Mouse (Mus musculus) urinary bladder, postnatal 25 days (tissue): ENCODE measurements around the gene Fam49a.

ENCODE experiments used
- DNase-seq: peaks from one replicate; pipeline ENCODE4 v3.0.0; 2022; ENCODE audit warnings: low spot score

The Fam49a gene

DNA sequence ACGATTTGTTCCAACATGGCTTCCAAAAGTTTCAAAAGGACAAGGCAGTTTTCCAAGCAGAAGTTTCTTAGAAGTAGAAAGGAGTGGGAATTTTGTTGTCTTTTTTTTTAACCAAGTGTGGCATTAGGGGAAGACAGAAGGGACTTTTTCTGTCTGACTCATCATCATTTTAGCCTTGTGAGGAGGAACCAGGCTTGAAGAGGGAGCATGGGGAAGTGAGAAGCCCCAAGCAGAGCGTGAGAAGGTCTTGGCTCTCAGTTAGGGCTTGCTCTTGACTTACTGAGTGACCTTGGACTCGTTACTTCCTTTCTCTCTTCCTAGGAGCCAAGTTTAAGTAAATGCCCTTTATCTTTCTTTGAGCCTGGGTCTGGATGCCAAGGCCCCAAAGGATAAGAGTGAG, 8.6 kb downstream of the Fam49a start:
- no peak for DNase-seq

DNA sequence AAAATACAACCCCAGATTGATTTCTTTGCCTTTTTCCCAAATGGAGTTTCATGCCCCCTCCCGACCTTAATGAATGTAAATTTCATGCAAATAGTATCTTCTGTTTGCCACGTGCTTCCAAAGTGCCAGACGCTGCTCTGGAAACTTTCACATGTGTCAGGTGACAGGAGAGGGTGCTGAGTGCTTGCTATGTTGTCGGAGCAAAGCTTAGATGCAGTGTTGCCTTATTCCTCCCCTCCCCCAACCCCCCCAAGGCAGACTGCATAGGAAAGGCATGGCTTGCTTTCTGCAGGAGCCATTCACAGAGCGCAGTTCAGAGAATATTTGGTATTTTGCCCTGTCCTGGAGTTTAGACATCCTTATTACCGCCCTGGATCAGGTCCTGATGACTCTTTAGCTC, 12.2 kb downstream of the Fam49a start:
- no peak for DNase-seq

DNA sequence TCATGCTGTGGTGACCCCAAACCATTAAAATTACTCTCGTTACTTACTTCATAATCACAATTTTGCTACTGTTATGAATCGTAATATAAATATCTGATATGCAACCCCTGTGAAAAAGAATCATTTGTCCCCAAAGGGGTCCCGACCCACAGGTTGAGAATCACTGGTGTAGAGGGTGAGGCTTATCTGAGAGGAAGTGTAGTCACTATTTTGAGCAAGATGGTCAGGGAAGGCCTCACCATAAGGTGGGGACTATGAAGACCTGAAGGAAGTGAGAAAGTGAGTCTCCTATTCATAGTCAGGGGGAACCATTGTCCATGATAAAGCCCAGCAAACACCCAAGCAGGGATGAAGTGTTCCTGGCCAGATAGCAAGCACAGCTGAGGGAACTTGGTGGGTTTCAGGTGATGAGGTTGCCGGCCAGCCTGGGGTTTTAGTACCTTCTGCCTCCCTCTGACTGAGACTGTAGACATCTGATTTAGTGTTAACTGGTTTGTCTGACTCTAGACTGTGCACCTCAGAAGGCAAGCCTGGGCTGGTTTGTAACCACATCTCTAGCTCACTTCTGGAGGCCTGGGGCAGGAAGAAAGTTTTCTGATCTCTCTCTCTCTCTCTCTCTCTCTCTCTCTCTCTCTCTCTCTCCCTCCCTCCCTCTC, 13.3 kb downstream of the Fam49a start:
- DNase-seq = no peak

DNA sequence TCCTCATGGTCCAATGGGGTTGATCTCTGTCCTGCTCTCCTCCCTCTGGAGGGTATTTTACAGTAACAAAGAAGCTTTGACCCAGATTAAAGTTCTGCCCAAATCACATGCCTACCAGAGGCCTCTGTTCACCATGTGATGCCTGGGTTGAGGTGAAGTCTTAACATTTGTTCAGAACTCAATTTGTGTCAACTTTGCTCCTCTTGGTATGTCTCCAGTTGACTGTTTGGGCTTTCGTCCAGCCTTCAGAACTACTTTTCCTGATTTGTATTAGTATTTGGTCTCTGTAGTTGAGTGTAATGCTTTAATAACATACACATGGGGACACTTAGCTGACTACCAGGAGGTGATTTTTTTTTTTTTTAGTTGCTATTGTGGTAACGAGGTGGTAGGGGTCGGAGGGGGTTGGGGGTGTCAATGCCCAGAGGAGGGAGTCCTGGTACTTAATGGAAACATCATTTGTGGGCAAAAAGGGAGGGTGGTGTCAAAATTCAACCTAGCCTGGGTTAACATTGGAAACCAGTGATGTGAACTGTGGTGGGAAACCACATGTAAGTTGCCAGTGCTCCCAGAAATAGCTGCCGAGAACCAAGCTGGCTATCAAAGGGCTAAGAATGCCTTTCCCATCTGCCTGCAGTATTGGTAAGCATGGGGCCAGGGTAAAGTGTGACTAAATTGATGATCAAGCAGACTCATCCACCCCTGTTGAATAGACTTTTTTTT, 16.0 kb downstream of the Fam49a start:
- no peak for DNase-seq

DNA sequence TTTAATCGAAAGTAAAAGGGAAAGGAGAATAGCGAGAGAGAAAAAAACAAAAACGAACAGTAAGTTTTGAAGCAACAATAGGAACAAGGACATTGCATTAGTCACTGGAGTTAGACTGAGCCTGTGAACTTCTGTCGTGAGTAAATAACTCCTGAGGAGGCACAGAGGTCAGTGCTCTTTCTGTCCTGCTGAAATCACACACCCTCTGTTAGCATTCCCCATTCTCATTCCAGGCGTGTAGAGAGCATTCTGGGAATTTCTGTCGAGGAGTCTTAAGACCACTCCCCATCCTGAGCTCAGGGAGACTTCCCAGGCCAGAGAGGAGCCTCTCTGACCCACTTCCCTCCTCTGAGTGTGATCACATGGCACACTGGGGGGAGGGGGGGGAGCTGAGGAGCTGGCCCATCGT, 16.5 kb downstream of the Fam49a start:
- no peak for DNase-seq

DNA sequence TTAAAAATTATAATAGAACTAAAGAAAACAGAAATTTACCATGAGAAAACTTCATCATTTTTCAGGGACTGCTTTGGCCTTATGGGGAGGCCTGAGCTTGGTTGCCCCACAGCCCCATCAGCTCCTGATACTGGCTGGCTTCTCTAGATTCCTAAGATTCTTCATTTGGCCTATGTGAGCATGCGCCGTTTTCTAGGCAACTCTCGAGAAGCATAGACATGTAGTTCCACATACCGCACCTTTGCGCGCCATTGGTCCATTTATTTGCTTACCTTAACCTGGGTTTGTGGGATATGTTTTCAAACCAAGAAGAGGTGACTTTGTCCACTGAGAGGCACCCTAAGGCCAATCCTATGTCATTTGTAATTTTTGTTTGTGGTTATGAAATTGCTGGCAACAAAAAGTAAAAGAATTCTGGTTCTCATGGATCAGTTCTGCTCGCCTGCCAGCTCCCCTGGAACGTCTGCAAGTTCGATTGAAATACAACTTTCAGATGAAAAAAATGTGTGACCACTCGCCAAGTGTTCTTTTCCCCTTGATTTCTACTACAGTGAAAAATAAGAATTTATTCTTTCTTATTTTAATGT, 21.9 kb downstream of the Fam49a start:
- DNase-seq = no peak

DNA sequence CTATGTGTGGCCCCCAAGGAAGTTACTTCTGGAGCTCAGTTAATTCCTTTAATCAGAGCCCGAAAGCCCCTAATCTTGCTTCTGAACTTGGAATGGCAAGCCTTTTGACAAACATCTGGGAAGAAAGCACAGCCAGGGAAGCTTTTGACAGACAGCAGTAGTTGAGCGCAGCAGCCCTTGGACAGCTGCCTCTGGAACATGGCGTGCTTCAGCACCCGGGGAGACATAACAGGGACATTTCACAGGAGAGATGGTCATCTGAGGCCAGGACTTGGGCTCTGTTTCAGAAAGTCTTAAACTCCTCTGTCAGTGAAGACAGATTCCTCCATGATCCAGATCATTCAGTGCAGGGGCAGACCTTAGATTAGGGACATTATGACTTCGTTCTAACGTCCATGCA, 22.6 kb downstream of the Fam49a start:
- no peak for DNase-seq

DNA sequence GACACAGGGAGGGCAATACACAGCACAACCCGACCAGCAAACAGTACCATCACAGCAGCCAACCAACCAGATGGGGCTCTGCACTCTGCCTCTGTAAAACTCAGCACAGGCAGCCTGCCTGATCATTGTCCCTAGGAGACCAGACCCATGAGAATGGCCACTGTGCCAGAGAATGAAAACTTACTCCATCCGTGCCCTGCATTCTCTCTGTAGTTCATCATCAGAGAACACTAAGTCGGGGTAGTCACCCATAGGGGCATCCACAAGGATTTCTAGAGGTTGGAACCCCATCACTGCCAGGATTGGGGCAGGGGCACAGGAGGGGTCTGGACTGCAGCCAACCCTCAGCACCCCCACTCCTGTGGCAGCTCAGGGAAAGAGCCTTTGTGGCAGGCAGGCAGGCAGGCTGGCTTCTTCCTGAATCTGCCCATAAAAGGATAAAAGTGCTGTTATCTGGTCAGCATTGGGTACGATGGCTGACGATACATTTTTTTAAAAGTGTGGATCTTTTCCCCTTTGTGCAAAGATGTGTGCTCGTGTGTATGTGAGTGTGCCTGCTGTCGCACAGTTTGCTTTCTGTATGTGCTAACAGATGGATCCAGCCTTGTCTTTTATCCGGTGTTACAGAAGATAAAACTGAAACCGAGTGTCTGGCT, 25.3 kb downstream of the Fam49a start:
- DNase-seq = no peak

DNA sequence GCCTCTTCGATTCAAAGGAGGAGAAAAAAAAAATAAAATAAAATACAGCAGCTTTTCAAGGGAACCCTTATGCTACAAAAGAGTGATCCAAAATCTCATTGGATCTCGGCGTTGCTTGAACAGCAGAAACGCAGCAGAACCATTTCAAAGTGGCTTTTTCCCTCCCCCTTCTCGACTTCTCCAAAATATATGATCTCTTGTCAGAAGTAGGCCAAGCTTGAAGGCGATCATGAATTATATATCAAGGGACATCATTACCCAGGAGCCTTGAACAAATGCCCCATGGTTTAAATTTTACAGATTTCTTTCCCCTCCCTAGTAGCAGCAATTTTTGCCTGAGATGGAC, 25.8 kb downstream of the Fam49a start:
- DNase-seq = no peak

DNA sequence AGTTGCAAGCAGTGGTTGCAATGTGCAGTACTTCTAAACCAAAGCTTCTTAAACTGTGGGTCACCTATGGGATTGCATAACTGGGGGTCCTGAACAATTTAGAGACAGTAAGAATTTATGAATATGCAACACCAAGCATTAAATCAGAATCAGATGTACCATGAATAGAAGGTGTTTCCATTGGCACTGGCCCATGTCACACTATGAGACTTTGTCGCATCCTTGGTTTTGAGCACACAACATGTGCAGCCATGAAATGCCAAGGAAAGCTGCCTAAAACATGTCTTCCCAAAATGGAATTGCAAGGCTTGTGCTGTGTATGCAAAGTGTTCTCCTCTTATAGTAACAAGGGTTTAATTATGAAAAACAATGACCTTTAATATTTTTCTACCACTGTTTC, 26.6 kb downstream of the Fam49a start:
- no peak for DNase-seq

DNA sequence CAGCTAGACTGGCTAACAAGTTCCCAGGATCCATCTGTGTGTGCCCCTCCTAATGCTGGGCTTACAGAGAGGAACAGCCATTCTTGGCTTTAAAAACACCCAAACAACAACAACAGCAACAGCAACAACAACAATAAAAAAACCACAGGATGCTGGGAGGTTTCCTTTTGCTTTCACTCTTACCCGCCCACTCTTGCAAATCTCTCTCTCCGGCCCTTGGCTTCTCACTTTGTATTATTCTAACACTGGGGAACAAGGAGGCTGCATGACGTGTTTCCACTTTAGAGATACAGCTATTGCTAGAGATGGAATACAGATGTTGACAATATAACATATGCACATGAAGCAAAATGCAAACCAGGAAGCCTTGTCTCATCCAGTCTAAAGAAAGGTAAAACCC, 27.7 kb downstream of the Fam49a start:
- DNase-seq = no peak

DNA sequence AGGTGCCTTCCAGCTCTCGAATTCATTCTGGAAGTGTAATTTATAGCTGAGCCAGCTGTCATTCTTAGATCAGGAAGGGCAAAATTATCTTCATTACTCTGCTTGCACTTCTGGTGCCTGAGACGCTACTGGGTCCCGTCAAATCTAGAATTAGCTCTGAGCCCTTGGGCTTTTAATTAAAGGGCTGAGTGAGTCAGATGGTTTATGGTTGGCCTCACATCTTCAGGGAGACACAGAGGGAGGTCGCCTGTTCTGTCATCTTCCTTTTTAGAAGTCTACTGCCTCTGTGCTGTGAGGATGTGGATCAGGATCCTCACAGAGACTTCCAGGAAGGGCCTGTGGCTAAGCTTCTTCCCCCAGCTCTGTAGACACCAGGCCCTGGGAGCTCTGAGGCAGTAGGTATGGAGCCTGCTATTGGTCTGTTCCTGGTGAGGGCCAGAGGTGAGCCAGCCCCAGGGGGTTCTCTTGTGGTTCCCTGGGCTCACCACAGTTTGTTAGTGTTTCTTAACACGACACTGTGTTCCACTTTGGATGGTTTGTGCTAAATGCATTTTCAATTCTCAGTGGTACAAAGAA, 30.2 kb downstream of the Fam49a start:
- no peak for DNase-seq

DNA sequence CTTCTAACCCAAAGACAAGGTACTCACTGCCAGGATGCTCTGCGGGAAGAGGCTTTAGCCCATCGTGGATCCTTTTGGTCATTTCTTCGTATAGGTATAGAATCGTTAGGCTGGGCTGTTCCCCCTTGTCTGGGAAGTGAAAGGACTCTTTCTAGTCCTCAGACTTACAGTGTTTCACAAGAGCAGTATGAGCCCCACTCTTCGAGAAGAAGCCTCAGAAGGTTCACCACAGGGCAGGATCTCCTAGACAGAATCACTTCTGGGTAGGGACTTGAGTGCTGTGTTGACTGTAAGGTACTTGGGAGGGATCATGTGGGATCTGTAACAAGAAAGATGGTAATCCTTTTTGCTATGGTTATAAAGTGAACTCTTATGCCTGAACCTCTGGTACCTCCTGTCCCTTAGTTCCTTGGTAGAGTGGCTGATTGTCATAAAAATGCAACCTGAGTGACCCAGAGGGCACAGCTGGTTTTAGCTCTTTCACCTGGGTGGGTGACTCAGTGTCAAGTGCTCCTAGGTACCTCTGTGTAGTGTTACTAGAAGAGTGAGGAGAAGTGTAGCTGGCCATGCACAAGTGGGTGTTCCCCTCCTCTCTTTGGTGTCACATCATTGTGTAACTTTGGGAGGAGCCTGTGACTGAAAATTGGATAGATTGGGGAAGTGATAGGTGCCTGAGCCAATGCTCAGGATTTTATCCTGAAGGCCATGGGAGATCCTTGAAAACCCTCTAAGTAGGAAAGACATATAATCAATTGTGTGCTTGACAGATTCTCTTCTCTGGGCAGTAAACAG, 32.6 kb downstream of the Fam49a start:
- DNase-seq = no peak

DNA sequence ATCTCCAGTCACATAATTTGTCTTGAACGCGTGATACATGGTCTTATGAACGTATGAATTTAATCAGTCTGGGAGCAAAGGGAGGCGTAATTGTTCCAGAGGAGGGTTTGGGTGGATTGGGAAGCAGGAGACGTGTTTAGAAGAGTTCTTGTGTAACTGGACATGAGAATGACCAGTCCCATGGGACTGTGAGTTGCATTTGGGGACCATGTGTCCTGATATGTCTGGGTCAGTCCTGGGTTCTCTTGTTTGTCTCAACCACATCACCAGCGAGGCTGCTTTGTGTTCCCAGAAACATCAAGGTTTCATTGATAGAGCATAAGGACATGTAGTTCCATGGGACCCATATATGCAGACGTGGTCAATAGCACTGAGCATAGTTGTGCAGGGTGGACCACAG, 36.5 kb downstream of the Fam49a start:
- no peak for DNase-seq

DNA sequence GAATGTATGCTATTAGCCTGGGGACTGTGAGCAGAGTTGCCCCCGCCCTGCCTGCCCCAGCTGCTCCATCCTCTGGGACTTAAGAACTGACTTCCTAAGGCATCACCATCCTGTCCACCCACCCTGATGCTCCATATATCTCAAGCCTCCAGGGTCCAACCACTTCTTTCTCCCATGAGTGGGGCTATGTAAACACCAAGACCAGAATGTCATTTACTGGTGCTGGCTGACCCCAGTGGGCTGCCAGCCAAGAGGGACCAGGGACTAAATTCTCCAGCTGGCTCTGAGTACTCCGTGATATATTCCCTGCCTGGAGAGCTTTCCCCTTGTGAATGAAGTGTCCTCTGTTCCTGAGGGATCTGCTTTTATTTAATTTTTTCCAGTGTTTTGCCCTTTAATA, 37.4 kb downstream of the Fam49a start:
- DNase-seq = no peak

DNA sequence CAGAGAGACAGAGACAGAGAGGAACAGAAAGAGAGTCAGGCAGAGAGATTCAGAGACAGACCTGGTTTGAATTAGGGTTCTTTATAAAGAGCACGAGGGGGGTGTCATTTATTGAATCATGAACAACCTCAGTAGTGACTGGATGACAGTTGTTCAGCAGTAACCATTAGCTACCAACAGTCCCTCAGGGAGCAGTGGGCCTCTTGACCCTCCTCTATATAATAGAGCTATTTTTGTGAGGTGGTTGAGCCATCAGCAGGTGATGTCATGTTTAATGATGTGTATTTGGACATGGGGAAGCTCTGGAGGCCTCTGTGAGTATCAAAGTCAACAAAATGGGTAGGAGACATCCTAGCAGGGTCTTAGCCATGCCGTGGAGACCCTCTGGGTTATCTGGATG, 39.2 kb downstream of the Fam49a start:
- DNase-seq = no peak

DNA sequence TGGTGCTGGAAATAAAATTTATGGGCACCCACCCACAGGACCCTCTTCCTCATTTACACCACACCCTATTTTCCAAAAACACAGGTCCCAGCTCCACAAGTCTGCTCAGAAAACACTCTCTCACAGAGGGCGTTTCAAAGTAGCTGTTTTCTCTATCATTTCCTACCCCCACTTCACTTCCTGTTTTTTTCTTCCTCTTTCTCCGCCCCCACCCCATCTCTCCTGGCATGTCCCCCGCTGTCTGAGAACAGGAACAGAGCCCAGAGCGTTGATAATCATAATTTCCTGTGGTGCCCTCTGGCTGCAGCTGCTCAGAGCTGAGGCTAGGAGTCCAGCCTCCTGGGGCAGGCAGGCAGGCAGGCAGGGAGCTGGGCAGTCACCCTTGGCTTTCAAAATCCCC, 39.9 kb downstream of the Fam49a start:
- no peak for DNase-seq

DNA sequence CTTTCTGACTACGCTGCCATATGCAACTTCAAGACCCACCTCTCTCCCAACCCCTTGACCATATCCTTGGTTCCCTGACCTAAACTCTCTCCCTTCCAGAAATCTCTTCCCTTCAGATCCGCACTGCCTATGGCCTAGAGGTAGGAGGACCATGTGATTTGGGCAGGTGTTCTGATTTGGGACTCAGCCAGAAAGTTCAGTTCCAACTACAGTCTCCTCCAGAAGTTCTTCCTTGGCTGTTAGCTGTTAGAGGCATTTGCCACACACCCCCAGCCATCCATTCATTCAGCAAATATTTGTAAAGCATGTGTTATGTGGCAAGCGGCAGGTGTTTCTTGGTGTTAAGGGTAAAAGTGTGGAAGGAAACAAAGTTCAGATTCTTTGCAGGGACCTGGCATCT, 44.3 kb downstream of the Fam49a start:
- DNase-seq = no peak

DNA sequence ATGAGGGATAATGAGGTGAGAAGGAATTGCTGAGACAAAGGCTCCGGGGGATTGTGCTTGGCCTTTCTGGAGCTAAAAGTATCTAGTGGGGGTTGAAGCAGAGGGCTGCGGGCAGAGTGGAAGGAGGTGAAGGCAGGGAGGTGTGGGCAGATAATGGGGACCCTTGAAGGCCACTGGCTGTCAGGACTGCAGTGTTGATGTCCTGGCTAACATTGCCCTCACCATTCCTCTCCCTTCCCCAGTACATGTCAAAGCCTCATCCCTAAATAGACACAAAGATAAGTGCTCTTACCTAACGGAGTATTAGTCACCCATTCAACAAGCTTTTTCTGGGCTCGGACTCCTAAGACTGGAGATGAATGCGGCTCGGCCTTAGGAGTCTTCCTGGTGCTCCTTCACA, 44.9 kb downstream of the Fam49a start:
- DNase-seq = no peak

DNA sequence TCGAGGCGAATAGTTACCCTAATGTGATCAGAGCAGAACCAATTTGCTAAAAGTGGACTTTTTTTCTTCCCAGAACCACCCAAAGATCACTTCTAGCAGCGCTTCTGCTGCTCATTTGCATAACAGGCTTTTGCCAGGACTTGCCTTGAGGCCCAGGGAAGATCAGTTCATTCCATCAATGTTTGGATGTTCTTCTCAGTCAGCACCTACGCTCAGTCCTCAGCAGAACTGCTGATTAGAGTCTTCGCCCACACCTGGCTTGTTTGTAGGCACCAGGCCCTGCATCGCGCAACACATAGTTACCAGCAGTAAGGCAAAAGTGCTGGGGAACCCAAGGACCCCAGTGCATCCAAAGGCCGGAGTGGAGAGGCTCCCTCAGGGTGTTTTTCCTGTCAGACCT, 45.3 kb downstream of the Fam49a start:
- no peak for DNase-seq

DNA sequence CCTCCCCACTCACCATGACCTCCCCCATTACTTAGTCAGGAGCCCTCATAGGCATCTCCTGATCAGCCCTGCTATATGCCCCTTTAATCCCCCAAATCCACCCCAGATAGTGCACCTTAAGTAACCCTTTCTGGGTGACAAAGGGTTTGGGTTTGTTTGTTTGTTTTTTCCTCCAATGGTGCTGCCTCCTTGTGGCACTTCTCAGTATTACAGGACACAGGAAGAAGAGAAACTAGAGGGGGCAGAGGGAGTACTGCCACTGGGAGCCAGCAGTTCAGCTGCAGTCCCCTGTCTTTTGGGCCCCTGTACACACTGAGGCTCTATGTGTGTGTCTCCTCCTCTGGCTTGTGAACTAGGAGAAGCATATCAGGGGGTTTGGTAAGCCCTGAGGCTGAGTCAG, 51.5 kb downstream of the Fam49a start:
- DNase-seq = no peak

DNA sequence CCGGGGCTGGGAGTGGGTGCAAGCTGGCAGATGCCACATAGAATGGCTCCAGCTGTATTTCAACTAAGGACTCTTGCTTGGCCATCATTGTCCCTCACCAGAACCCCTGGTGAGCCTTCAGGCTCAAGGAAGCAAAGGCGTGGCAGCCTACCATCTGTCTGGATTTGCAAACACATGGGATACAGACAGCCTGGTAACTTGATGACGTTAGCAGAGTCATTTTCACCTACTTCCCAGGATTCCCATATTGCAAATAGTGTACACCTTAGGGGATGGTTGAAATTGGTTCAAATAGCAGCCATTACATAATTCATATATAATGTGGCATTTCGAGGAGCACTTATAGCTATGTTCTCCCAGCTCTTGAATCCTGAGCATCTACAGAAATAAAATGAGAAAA, 52.0 kb downstream of the Fam49a start:
- DNase-seq = no peak
